Comparison of ENCODE assay signal across 29 mouse cellular contexts in the genomic region with DNA sequence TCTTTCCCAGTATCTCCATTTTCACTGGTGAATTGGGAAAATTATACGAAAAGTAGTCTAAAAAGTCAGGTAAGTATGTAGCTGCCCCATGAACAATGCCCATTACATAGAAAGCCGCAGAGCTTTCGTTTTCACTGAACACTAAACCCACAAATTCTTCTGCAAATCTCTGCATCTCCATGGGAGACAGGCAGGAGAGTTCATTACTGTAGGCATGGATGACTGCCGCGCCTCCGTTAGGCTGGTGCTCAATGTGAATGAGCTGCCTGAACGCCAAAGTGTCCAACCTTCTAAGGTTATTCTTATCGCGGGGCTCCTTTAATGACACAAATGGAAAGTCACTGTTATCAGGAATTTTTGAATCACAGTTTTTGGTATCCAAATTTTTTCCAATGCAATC. TPM values are rescaled to one million over a fixed set of nuclear protein-coding genes. Genes with fewer than 3 reads are reported as not detected.
DNase-seq lines count a peak whose midpoint lies in the region; ATAC-seq lines count a peak whose summit lies in the region.
"Had no signal": no experiment of that assay in that cellular context is flagged by ENCODE, and none has a peak within 500 bp of the region (broad histone marks: within the 10 kb centered on the region; RNA-seq: fewer than 3 reads in every experiment).

No protein-coding gene starts in this region.

- H3K27ac ChIP-seq in midbrain, embryonic 14.5 days (replicated peaks; ENCODE audit: low read depth, low read length), result no peak overlapping the region
- H3K27ac ChIP-seq in midbrain, embryonic 16.5 days (ENCODE audit: low read length), result no peak overlapping the region
- H3K27ac ChIP-seq in forebrain, embryonic 16.5 days (ENCODE audit: low read length), result no peak overlapping the region; the same call in 1 of the 2 replicates
- H3K27ac ChIP-seq: embryonic facial prominence, embryonic 10.5 days; embryonic facial prominence, embryonic 15.5 days; hindbrain, embryonic 12.5 days; liver, embryonic 12.5 days had no signal

- no peaks in the 10 kb centered on the region for H3K4me1 ChIP-seq in midbrain, embryonic 14.5 days (ENCODE audit: control insufficient read depth, insufficient read depth, low read length)
- H3K4me1 ChIP-seq in midbrain, embryonic 16.5 days (ENCODE audit: control insufficient read depth, insufficient read depth, low read length), result no peaks in the 10 kb centered on the region
- H3K4me1 ChIP-seq in forebrain, embryonic 16.5 days (replicated peaks; ENCODE audit: control insufficient read depth, insufficient read depth, low read length), result peaks cover 5% of the 10 kb centered on the region; the same call in 1 of the 2 replicates
- H3K4me1 ChIP-seq: embryonic facial prominence, embryonic 10.5 days; embryonic facial prominence, embryonic 15.5 days; hindbrain, embryonic 12.5 days; liver, embryonic 12.5 days had no signal

- no peak overlapping the region for H3K9ac ChIP-seq in midbrain, embryonic 14.5 days (replicated peaks; ENCODE audit: low read length)
- no peak overlapping the region for H3K9ac ChIP-seq in midbrain, embryonic 16.5 days (ENCODE audit: low read depth, low read length)
- H3K9ac ChIP-seq in forebrain, embryonic 16.5 days (replicated peaks; ENCODE audit: low read depth, low read length), result no peak overlapping the region
- H3K9ac ChIP-seq: embryonic facial prominence, embryonic 15.5 days; hindbrain, embryonic 12.5 days; liver, embryonic 12.5 days; liver, postnatal 0 days had no signal

- H3K4me2 ChIP-seq in midbrain, embryonic 14.5 days (ENCODE audit: low read length), result no peak overlapping the region
- no peak overlapping the region for H3K4me2 ChIP-seq in midbrain, embryonic 16.5 days (ENCODE audit: low read length)
- H3K4me2 ChIP-seq in forebrain, embryonic 16.5 days (ENCODE audit: low read length), result no peak overlapping the region
- H3K4me2 ChIP-seq: embryonic facial prominence, embryonic 15.5 days; hindbrain, embryonic 12.5 days; liver, embryonic 12.5 days had no signal

- H3K9me3 ChIP-seq in midbrain, embryonic 14.5 days (ENCODE audit: control insufficient read depth, low read length), result no peaks in the 10 kb centered on the region
- H3K9me3 ChIP-seq in midbrain, embryonic 16.5 days (replicated peaks; ENCODE audit: control insufficient read depth, low read length, poor library complexity, severe bottlenecking), result no peaks in the 10 kb centered on the region
- no peaks in the 10 kb centered on the region for H3K9me3 ChIP-seq in forebrain, embryonic 16.5 days (ENCODE audit: control insufficient read depth, low read length)
- H3K9me3 ChIP-seq: embryonic facial prominence, embryonic 10.5 days; embryonic facial prominence, embryonic 15.5 days; hindbrain, embryonic 12.5 days; liver, embryonic 12.5 days; megakaryocyte, embryonic 14.5 days had no signal

- no peaks in the 10 kb centered on the region for H3K27me3 ChIP-seq in midbrain, embryonic 14.5 days (ENCODE audit: control insufficient read depth, insufficient read depth, low read length)
- H3K27me3 ChIP-seq in midbrain, embryonic 16.5 days (ENCODE audit: control insufficient read depth, insufficient read depth, low read depth, low read length), result no peaks in the 10 kb centered on the region
- no peaks in the 10 kb centered on the region for H3K27me3 ChIP-seq in forebrain, embryonic 16.5 days (replicated peaks; ENCODE audit: control insufficient read depth, insufficient read depth, low read length)
- H3K27me3 ChIP-seq: CH12.LX; embryonic facial prominence, embryonic 15.5 days; hindbrain, embryonic 12.5 days; liver, embryonic 12.5 days; megakaryocyte, embryonic 14.5 days had no signal

- peak; percentile 67 for ATAC-seq in frontal cortex, adult (ENCODE audit: low TSS enrichment)
- ATAC-seq in midbrain, embryonic 14.5 days (ENCODE audit: low FRiP score, low TSS enrichment), result no peak
- ATAC-seq in midbrain, embryonic 16.5 days, result no peak
- ATAC-seq in forebrain, embryonic 16.5 days, result peak; percentile 68
- ATAC-seq: activated CD4-positive, CD25-positive, alpha-beta regulatory T cell, adult 4 months; intestine, postnatal 0 days; liver, embryonic 12.5 days; liver, postnatal 0 days had no signal

- H3K4me3 ChIP-seq in midbrain, embryonic 14.5 days (replicated peaks; ENCODE audit: low read depth, low read length), result no peak overlapping the region
- no peak overlapping the region for H3K4me3 ChIP-seq in midbrain, embryonic 16.5 days (ENCODE audit: low read depth, low read length)
- no peak overlapping the region for H3K4me3 ChIP-seq in forebrain, embryonic 16.5 days (replicated peaks; ENCODE audit: low read length)
- H3K4me3 ChIP-seq: embryonic facial prominence, embryonic 10.5 days; embryonic facial prominence, embryonic 15.5 days; hindbrain, embryonic 12.5 days; liver, embryonic 12.5 days; megakaryocyte, embryonic 14.5 days had no signal

- DNase-seq in cerebellum, postnatal 10 days, result peak; percentile 22 to 25
- DNase-seq in cerebellum, postnatal 36 days, result no peak
- no peak for DNase-seq in frontal cortex, postnatal 25 days (ENCODE audit: low spot score in 2 of 2)
- DNase-seq in midbrain, embryonic 14.5 days, result peak; percentile 51
- no peak for DNase-seq in adrenal gland, postnatal 14 days
- DNase-seq: adrenal gland, adult 2 months; cerebellum, adult 11 months; cerebellum, adult 9-11 months; heart, postnatal 14 days; kidney, postnatal 10 days; layer of hippocampus, postnatal 36 days; left cerebral cortex, postnatal 4 days; liver, postnatal 0 days; lung, postnatal 4 days; right cerebral cortex, adult 18-20 months; right cerebral cortex, postnatal 4 days; thymus, adult 2 months; thymus, postnatal 36 days had no signal

- no peaks in the 10 kb centered on the region for H3K36me3 ChIP-seq in midbrain, embryonic 14.5 days (ENCODE audit: control insufficient read depth, insufficient read depth, low read length)
- H3K36me3 ChIP-seq in midbrain, embryonic 16.5 days (ENCODE audit: control insufficient read depth, insufficient read depth, low read length), result no peaks in the 10 kb centered on the region
- no peaks in the 10 kb centered on the region for H3K36me3 ChIP-seq in forebrain, embryonic 16.5 days (ENCODE audit: control insufficient read depth, insufficient read depth)
- H3K36me3 ChIP-seq: hindbrain, embryonic 12.5 days had no signal

- WGBS in midbrain, embryonic 14.5 days, result 68% methylated on average over 9 of the region's 9 CpGs
- WGBS in midbrain, embryonic 16.5 days, result 51% methylated on average over 9 of the region's 9 CpGs
- 52% methylated on average over 9 of the region's 9 CpGs for WGBS in forebrain, embryonic 16.5 days

RNA-seq across cellular contexts. Expression of gene Rsbn1l, which starts 36.6 kb away (rescaled TPM):
- polyA plus RNA-seq in midbrain, embryonic 14.5 days (2014; fragmentation: Nextera tagmentation; extraction: Ambion mirVana), result 5.7 and 6.6 TPM in 2 replicates
- polyA plus RNA-seq in midbrain, embryonic 16.5 days (2015; fragmentation: Nextera tagmentation; extraction: Ambion mirVana), result 4.3 and 4.9 TPM in 2 replicates
- 5.1 and 5.8 TPM in 2 replicates for polyA plus RNA-seq in forebrain, embryonic 16.5 days (2015; fragmentation: Nextera tagmentation; extraction: Ambion mirVana)
- 12.8 and 15.2 TPM in 2 replicates for total RNA-seq in adrenal gland, postnatal 14 days (2021)

RNA-seq across cellular contexts. Expression of gene Tmem60, which starts 37.6 kb away (rescaled TPM):
- 73.2 and 75.0 TPM in 2 replicates for polyA plus RNA-seq in midbrain, embryonic 14.5 days (2014; fragmentation: Nextera tagmentation; extraction: Ambion mirVana)
- 61.0 and 61.4 TPM in 2 replicates for polyA plus RNA-seq in midbrain, embryonic 16.5 days (2015; fragmentation: Nextera tagmentation; extraction: Ambion mirVana)
- polyA plus RNA-seq in forebrain, embryonic 16.5 days (2015; fragmentation: Nextera tagmentation; extraction: Ambion mirVana), result 60.9 and 62.6 TPM in 2 replicates
- 22.7 and 23.0 TPM in 2 replicates for total RNA-seq in adrenal gland, postnatal 14 days (2021)

RNA-seq across cellular contexts. Expression of gene Phtf2, which starts 37.6 kb away (rescaled TPM):
- 20.4 and 30.5 TPM in 2 replicates for polyA plus RNA-seq in midbrain, embryonic 14.5 days (2014; fragmentation: Nextera tagmentation; extraction: Ambion mirVana)
- 27.6 and 31.0 TPM in 2 replicates for polyA plus RNA-seq in midbrain, embryonic 16.5 days (2015; fragmentation: Nextera tagmentation; extraction: Ambion mirVana)
- 28.8 and 29.0 TPM in 2 replicates for polyA plus RNA-seq in forebrain, embryonic 16.5 days (2015; fragmentation: Nextera tagmentation; extraction: Ambion mirVana)
- 12.5 and 13.8 TPM in 2 replicates for total RNA-seq in adrenal gland, postnatal 14 days (2021)

Comparison
In these comparisons a context has a peak if more than half of its experiments do, and no peak if none do; other contexts are left out.
1. DNase-seq: peak in cerebellum, postnatal 10 days (2 of 2) and midbrain, embryonic 14.5 days (single experiment); none in cerebellum, postnatal 36 days (0 of 2), frontal cortex, postnatal 25 days (0 of 2) and adrenal gland, postnatal 14 days (single experiment).
2. ATAC-seq: peak in frontal cortex, adult (single experiment) and forebrain, embryonic 16.5 days (single experiment); none in midbrain, embryonic 14.5 days (single experiment) and midbrain, embryonic 16.5 days (single experiment).